Mouse (Mus musculus): ENCODE measurements around the gene Esr1.
"Not testable (repeated sequence)": the region's sequence is repeated elsewhere in the genome, so short reads cannot be mapped to it uniquely, and the experiment has no call there.

The Esr1 gene

DNA sequence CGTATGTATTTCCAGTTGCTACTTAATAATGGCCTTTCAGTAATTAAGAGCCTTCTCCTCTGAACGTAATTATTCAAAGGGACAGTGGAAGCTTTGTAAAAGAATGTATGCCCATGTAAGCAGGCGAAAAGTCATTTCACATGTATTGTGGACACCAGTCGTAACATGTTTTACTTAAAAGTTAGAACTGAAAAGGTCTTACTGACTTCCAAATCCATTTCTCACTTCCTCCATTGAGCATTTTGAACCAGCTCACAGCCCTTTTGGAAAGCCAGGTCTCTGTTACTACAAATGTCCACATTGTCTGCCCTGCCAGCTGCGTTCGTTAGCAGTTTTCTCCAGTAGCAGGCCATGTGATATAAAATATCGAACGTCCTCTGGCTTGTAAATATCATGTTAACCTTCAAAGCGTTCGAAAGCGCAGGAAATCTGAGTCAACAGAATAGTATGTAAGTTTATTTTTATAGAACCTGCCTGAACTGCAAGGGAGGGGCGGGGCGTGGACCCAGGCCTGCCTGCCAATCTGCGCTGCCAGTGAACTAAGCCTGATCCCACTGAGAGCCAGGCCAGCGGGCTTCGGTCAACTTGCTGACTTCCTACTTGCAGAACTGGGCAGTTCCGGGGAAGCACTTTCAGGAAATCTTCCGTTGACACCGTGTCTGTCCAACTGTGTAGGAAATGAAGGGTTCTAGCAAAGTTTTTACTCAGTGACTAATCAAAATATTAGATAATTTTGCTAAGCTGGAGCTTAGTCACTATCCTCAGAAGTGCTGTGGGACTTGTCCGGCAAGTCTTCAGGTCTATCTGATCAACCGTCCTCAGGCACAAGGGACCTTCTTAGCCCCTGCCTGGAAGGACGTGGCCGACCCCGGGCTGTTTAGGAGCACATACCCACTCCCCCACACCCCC, 9.5 kb downstream of the Esr1 start:
- no peak for DNase-seq (ENCODE audit: low spot score)

DNA sequence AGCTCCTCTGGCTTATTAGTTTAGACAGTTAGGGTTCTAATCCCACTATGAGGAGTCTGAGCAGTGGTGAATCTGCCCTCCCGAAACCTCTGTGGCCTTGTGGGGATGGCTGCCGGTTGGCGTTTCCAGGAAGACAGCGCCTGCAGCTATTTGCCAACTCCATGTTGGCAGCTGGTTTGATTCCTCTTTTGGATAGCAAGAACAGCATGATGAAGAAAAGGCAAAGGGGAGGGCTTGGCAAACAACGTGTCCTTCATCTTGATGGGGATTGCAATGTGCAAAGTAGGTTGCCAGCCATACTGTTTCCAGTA, 10.1 kb downstream of the Esr1 start:
- no peak for DNase-seq (ENCODE audit: low spot score)

DNA sequence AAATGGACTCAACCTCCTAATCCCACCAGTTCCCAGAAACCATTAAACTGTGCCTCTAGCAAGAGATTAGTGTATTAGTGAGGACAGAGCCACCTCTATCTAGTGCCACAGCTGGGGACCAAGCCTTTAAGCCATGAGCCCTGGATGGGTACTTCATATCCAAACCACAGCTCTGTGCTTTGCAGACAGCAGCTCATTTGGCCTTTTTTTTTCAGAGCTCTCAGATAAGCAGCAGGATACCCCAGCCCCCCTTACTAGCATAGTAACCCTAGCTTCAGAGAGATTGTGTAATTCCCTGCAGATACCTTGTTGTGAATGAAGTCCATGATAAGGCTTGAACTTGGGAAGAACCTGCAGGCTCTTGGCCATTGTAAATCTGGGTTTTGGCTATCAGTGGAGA, 11.9 kb downstream of the Esr1 start:
- DNase-seq (ENCODE audit: low spot score), result no peak

DNA sequence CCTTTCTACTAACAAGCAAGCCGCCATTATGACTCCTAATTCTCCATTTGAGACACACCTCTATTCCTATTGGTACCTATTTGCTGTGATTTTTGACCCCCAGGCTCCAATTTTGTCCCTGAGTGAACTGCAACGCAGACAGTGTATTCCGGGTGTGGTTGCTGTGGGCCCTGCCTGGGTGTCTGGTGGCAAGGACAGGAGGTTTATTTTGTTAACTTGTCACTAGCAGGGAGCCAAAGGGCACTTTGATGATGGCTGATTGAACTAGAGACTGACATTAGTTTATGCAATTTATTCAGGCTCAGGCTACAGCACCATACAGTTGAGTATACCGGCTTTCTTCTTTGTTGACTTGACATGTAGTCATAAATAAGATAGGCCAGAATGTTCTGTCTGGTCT, 13.2 kb downstream of the Esr1 start:
- no peak for DNase-seq (ENCODE audit: low spot score)

DNA sequence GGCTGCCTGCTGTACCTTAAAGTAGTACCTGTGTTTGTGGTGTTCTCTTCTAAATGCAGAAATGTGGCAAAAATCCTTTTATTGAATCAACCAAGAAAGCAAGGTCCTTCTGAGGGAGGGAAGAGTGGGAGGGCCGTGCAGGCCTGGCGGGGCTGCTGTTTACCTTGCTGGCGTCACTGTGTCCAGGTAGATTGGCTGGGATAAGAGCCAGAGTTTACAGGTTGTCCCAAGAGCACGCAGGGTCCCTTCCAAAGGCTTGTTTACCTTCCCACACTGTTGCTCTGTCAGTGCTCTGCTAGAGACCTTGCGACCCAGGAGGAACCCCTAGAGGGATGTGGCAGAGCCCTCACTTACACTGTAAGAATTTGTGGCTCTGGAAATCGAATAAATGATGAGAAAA, 13.9 kb downstream of the Esr1 start:
- DNase-seq (ENCODE audit: low spot score), result no peak

DNA sequence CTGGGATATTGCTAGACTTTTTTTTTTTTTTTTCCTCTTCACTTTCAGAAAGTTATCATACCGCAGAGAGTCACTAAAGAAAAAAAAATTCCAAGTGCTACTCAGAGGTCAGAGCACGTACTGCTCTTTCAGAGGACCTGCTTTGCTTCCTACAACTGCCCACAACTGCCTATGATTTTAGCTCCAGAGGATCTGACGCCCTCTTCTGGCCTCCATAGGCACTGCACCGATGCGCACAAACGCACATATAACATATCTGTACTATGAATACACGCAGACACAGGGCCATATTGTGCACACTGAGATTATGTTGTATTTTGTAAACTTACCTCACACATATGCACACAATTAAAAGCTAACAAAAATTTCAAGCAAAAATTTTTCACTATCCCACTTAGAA, 15.0 kb downstream of the Esr1 start:
- no peak for DNase-seq (ENCODE audit: low spot score)

DNA sequence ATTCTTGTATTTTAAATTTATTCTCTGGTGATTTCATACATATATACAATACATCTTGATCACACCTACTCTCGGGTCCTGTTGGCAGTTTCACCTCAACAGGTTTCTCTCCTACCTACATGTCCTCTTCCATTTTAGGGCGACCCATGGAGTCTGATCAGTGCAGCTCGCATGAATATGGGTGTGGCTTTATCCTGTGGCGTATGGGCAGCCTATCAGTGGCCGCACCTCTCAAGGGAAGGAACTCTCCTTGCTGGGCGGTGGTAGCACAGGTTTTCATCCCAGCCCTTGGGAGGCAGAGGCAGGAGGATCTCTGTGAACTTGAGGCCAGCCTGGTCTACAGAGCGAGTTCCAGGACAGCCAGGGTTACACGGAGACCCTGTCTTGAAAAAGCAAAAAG, 15.6 kb downstream of the Esr1 start:
- DNase-seq (ENCODE audit: low spot score), result no peak

DNA sequence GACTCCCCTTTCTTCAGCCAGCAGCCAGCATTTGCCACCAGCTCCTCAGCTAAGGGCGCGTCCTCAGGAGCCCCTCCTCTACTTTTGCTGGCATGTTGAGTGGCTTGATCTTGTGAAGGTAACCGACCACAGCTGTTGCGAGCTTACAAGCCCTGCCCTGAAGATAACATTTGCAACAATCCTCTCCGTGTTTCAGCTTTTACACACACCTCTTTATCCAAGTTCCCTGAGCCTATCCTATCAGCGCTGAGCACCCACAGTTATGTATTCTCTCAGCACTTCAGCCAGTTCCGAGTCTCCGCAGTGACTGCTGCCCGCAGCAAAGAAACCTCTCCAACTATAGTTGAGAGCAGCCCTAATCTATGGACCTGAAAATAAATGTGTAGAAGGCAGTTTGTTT, 16.0 kb downstream of the Esr1 start:
- DNase-seq (ENCODE audit: low spot score), result no peak

DNA sequence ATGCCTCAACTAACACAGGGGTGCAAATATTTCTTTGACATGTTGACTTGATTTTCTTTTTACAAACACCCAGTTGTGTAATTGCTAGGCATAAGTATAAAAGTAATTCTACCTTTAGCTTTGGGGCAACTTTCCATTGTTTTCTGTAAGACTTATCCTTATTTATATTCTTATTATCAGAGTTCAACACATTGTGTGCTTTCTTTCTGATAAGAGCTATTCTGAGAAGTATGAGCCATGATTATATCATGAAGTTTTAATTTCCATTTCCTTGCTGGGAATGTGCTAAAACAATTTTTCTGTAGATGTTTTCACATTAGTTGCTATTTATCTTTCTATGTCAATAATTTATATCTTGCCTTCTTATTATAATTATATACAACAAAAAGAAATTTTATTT, 17.9 kb downstream of the Esr1 start:
- DNase-seq (ENCODE audit: low spot score), result no peak

DNA sequence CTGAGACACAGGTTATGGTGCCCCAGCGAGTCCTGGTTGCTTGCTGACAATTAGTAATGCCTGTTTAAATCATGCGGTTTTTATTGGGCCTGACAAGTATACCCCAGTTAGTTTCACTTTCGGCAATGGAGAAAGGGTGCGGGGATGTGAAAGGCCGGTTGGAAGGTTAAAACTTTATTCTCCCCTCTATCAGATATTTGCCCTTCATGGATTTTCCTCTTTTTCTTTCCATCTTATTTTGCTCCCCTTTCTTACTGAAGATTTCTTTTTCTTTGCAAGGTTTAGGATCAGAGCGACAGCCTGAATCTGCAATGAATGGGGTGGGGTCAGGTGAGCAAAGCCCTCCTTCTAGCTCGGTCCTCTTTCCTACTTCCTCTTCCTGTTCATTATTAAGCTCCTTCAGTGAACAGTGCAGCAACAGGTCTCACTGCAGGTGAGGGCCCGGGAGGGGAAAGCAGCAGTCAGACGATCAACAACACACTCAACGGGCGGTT, 20.9 kb downstream of the Esr1 start:
- no peak for DNase-seq (ENCODE audit: low spot score)

DNA sequence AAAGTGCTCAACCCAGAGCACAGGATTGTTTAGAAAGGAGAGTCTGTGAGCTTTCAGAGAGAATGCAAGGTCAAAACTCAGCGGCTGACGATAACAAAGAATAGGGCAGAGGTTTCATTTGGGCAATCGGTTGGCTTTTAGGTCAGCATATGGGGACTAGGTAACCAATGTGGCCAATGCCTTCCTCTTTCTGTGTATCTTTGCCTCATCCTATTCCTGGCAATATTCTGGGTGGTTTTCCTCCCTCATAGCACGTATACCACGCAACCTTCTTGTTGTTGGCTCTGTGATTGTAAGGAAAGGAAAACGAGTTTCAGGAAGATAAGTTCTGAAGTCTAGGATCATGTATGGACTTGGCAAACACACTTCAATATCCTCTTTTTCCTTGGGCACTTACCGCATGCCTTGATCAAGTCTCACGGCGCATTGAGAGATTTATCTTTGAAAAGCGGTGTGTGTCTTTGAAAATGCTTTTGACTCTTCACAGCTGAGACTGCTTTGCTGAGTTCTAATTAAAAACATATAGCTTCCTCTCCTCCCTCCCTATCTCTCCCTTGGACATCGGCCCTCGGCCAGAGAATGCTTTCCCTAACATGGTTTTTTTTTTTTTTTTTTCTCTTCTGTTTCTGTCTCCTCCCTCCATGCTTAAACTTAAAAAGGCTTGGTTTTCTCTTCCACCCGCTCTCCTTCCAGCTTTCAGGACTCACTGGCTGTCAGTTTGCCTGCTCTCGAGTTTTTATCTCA, 22.1 kb downstream of the Esr1 start:
- DNase-seq (ENCODE audit: low spot score), result no peak

DNA sequence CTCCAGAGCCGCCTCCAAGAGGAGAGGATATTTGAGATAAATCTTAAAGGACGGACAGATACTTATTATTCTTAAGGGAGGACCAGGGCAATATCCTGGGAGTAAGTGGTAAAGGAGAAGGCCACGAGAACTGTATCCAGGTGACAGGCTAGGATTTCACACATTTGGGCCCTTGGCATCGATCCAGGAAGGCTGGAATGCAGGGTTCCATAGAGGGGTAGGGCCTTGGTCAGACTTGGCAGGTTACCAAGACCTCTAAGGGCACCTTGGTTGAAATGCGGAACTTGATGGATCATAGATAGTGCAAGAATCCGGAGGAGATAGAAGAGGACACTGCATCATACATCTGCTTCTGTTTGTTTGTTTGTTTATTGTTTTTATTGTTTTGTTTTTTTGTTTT, 24.3 kb downstream of the Esr1 start:
- DNase-seq (ENCODE audit: low spot score), result no peak

DNA sequence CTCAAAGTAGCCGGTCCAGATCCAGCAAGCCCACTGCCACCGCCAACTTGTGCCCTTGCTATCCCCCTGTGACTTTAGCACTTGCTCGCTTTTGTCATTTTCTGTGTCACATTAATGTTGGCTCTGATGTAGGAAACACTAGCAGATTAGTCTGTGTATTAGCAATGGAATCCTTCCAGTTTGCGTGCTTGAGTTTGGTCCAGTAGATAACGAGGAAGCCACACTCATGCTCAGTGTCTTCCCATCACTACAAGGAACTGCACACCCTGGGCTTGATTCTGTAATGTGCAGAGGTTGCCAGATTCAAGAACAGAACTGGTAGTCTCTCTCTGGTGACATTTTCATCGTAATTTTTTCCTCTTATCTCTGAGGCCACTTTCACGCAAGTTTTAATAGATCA, 34.7 kb downstream of the Esr1 start:
- no peak for DNase-seq (ENCODE audit: low spot score)

DNA sequence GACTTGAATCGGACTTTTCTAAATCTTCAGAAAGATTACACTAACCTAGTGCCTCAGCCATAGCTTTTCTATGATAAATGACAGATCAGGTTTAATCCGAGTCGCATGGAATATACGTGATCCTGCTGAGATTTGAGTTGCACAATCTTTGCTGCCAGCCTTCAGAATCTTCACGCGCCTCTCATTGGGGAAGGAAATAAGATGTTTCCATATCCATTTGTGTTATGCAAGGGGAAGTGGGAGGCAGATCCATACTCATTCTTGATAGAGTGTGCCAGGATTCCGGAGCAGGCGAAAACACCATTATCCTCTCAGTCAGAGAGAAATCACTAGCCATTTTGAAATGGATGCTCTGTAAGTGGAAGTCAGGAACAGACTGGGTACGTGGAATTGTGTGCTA, 35.5 kb downstream of the Esr1 start:
- DNase-seq (ENCODE audit: low spot score), result no peak

DNA sequence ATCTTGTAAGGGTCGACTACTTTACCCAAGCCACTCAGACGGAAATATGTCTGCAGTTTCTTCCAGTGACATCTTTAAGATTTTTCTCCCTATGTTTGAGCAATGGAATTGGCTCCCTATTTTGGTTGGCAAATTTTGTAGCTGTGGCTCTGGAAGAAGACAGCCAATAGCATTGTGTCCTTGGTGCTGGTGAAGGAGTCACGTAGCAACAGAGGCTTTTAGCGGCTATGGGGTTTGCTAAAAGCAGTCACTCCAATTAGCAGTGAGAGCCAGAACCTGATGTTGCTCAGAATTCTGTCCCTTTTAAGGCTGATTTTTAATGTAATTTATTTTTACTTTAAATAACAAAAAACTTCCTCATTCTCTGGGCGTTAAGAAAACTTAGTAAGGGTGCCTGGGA, 54.0 kb downstream of the Esr1 start:
- DNase-seq (ENCODE audit: low spot score), result no peak

DNA sequence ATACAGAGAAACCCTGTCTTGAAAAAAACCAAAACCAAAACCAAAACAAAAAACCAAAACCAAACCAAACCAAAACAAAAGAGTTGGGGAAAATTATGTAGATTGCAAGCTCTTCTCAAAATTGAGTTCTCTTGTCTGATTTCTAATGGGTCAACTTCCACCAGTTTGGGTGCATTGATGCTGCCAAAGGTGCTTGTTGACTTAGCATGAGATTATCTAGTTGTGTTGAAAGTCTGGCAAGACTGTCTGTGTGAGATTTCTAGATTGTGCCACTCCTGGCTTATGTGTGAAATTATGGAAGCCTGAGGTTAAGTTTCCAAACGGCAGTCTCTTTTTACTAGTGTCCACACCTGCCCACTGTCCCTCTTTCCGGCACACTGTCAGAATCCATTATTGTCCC, 55.6 kb downstream of the Esr1 start:
- no peak for DNase-seq (ENCODE audit: low spot score)

DNA sequence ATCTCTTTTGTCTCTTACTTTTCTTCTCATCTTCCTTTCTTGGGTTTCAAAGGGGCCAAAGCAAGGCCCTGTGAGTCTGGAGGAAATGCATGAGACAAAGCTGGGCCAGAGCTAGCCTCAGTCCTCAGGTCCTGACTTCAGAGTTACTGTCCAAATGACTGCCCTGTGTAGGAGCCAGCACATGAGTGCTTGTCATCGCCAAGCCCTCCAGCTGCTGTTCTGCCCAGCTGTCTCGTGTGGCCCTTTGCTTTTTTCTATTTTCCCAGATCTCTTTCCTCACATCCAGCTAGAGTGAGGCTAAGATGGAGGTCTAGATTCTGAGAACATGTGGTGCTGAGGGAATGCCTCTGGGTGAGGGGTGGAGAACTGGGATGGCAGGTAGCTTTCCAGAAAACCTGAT, 58.7 kb downstream of the Esr1 start:
- no peak for DNase-seq (ENCODE audit: low spot score)

DNA sequence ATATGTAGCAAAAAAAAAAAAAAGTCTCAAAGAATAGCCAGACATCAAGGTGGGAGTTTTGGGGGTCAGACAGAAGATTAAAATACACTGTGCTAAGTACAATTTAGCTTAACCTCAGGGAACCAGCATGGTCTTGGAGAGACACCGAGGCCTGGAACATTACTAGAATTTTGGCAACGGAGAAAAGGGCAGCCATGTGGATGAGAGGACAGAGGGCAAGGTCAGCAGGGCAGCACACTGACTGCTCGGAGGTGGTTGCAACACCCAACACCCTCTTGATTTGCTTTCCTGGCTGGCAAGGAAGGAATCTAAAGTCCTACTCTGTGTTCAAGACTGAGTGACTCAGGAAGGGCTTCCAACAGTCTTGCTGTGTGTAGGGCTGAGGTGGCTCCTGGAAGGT, 60.5 kb downstream of the Esr1 start:
- DNase-seq (ENCODE audit: low spot score), result no peak

DNA sequence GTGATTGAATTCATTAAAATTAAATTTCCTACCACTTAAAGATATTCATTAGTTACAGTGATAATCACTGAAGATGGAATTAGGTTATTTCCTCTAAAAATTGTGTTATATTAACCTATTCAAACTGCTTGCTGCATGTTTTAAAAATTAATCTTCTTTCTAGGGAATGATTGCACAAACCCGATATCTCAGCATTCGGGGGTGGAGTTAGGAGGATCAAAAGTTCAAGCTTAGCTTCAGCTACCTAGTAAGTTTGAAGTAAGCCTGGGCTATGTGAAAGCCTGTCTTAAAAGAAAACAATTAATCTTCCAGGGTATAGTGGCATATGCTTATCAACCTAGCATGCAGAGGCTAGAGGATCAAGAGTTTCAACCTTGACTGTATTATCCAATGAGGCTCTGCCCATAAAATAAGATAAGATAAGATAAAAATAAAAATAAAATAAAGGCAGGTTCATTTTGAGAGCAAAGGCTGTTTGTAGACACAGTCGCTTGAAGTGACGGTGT, 62.0 kb downstream of the Esr1 start:
- no peak for DNase-seq (ENCODE audit: low spot score)

DNA sequence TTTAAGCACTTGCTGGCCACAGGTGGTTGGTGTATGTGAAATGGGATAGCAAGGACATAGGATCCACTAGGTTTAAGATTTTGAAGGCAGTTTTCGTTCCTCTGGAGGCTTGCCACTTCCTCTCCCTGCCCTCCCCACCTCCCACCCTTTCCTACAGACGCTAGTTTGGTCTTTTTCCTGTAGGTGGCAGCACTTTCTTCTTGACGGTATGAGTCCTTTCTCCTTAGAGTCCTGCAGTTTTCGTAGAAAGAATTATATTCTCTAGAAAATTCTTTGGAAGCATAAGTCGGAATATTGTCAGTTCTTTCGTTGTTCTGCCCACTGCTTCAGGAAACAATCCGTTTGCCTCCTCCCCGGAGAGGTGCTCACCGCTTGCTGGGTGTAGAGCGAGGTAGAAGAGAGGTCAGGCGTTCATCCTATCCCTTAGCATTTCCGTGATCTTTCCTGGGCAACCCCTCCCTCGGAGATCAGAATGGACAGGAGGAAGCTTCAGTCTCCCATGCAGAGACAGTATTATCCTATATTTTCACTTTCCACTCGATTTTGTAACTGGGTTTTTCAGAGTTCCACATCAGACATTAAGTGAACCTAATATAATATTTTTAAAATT, 63.7 kb downstream of the Esr1 start:
- DNase-seq (ENCODE audit: low spot score), result not testable (repeated sequence)

DNA sequence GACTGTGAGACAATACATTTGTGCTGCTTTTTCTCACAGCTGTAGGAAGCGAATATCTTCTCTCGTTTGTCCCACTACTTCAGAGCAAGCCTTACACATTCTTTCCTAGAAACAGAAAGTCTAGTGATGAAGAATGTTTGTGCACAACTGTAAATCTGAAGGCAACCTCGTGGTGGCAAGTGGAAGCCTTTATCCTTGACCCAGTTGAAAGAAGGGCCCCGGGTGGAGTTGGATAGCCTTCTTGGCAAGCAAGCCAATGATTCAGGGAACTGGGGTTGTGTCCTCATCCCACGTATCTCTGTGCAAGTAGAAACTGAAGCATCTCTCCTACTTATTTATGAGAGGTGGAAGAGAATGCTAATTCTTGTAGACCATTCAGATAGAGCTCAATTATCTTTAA, 71.7 kb downstream of the Esr1 start:
- no peak for DNase-seq (ENCODE audit: low spot score)

DNA sequence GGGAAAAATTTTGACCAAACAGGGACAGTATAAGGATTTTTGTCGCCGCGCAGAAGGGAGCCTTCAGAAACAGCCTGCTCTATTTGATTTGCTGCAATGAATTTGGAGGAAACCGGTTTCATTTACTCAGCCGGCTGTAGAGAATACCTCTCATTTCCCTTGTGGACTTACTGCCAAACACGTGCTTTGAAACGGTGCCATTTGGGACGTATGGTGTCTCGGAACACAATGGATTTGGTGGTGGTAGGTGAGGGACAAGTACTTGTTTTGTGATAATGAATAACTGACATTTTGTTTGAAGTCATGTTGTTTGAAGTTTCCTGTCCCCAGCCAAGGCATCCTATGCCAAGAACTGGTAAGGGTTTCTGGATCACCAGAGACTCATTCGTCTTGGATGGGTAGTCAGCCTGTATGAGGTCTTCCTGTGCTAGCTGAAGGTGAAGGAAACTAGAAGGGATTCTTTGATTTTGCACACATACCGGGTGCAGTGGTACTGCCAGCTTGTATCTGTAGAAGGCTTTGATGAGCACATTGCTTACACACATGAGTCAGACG, 72.4 kb downstream of the Esr1 start:
- no peak for DNase-seq (ENCODE audit: low spot score)
